Mouse (Mus musculus) cerebellum, postnatal 10 days (tissue): ENCODE results near the gene Wsb2.
"Not testable (repeated sequence)": the region's sequence is repeated elsewhere in the genome, so short reads cannot be mapped to it uniquely, and the experiment has no call there.

Experiments
- DNase-seq, 2 experiments: peaks; one replicate each; pipeline ENCODE4 v3.0.0; 2021; ENCODE audit warnings: mixed read lengths in 2 of 2

The Wsb2 gene

GRCm38 (mm10) chr5:117357478-117358247, 559 bp downstream of the Wsb2 start:
- DNase-seq = peak; percentile 41 to 56

- no peak for DNase-seq
Observed at GRCm38 (mm10) chr5:117358248-117358630, 1.1 kb downstream of the Wsb2 start.

GRCm38 (mm10) chr5:117358725-117359124, 1.6 kb downstream of the Wsb2 start:
- DNase-seq = peak; percentile 86 to 92

- no peak for DNase-seq
Observed at GRCm38 (mm10) chr5:117359497-117360227, 2.6 kb downstream of the Wsb2 start.

GRCm38 (mm10) chr5:117360228-117360515, 3.1 kb downstream of the Wsb2 start:
- DNase-seq = no peak

- no peak for DNase-seq
Observed at GRCm38 (mm10) chr5:117360631-117361541, 3.8 kb downstream of the Wsb2 start.

GRCm38 (mm10) chr5:117361590-117361989, 4.5 kb downstream of the Wsb2 start:
- DNase-seq = no peak

- no peak for DNase-seq
Observed at GRCm38 (mm10) chr5:117363066-117363782, 6.1 kb downstream of the Wsb2 start.

GRCm38 (mm10) chr5:117364821-117365220, 7.7 kb downstream of the Wsb2 start:
- DNase-seq = no peak

GRCm38 (mm10) chr5:117365904-117366561, 8.9 kb downstream of the Wsb2 start:
- DNase-seq = no peak

- DNase-seq = no peak
Observed at GRCm38 (mm10) chr5:117367206-117367605, 10.1 kb downstream of the Wsb2 start.

GRCm38 (mm10) chr5:117370592-117370991, 13.5 kb downstream of the Wsb2 start:
- DNase-seq = peak; percentile 35 to 51

GRCm38 (mm10) chr5:117373418-117373817, 16.3 kb downstream of the Wsb2 start:
- DNase-seq = no peak

- no peak for DNase-seq
Observed at GRCm38 (mm10) chr5:117374372-117375049, 17.4 kb downstream of the Wsb2 start.

GRCm38 (mm10) chr5:117376331-117376761, 19.2 kb downstream of the Wsb2 start:
- no peak for DNase-seq

GRCm38 (mm10) chr5:117377731-117378130, 20.6 kb downstream of the Wsb2 start:
- DNase-seq = not testable (repeated sequence)

- DNase-seq = no peak
Observed at GRCm38 (mm10) chr5:117380199-117380598, 23.1 kb downstream of the Wsb2 start.

- no peak for DNase-seq
Observed at GRCm38 (mm10) chr5:117381785-117382184, 24.7 kb downstream of the Wsb2 start.

- DNase-seq = no peak
Observed at GRCm38 (mm10) chr5:117383198-117383597, 26.1 kb downstream of the Wsb2 start.

GRCm38 (mm10) chr5:117388296-117388751, 31.2 kb downstream of the Wsb2 start:
- peak; percentile 80 to 83 for DNase-seq

GRCm38 (mm10) chr5:117388877-117389276, 31.8 kb downstream of the Wsb2 start, which contains the start of gene Rfc5:
Gene Rfc5, minus strand, starts transcription at chr5:117389047.
- DNase-seq = peak; percentile 97 to 98
